Mouse (Mus musculus) layer of hippocampus, postnatal 14 days (tissue): ENCODE data around the gene Cdc14a. TPM values are rescaled to one million over a fixed set of nuclear protein-coding genes. Genes with fewer than 3 reads are reported as not detected.

Experiments used
- DNase-seq, 2 experiments: peaks; one replicate each; pipeline ENCODE4 v3.0.0; 2021 to 2022; ENCODE audit warnings: low spot score in 2 of 2, mixed read lengths in 1 of 2
- total RNA-seq, 2 experiments: library from RNA; stranded (reverse); gene quantifications; 2 replicates each; pipeline ENCODE4 v1.2.3; 2021

Gene Cdc14a
- total RNA-seq, 2 experiments from 2014 or later: 5.1 to 5.7 TPM

- DNase-seq: no peak
These were observed 196.9 kb downstream of the Cdc14a start for GRCm38 (mm10) chr3:116226915-116227314.

Other genes starting within 250 kb of the Cdc14a start
- gene Gpr88, start 170.5 kb downstream of the Cdc14a start, total RNA-seq: 1 to 10 TPM; 3.6 to 4.2 TPM
- 10 to 100 TPM; 68.6 to 69.7 TPM for gene Rtca, start 84.2 kb upstream of the Cdc14a start, total RNA-seq
- gene Dbt, start 89.0 kb upstream of the Cdc14a start, total RNA-seq: 10 to 100 TPM; 22.1 to 23.8 TPM
- gene Lrrc39, start 138.9 kb upstream of the Cdc14a start, total RNA-seq: under 1 TPM in 1 of 2 experiments, not detected in 1; 0.17 TPM
- 1 to 10 TPM; 8.2 TPM for gene Sass6, start 170.9 kb upstream of the Cdc14a start, total RNA-seq
- 10 to 100 TPM; 15.3 to 15.6 TPM for gene Trmt13, start 190.6 kb upstream of the Cdc14a start, total RNA-seq
- 10 to 100 TPM; 54.9 to 57.0 TPM for gene Mfsd14a, start 238.6 kb upstream of the Cdc14a start, total RNA-seq